Mouse (Mus musculus) olfactory bulb, adult 2 months (tissue): ENCODE measurements around the gene Adi1. TPM values are rescaled to one million over a fixed set of nuclear protein-coding genes. Genes with fewer than 3 reads are reported as not detected.

Source experiments
- H3K27ac ChIP-seq: fragments of 200-500 bp; 2 replicates; pipeline ENCODE4 v1.5.1; 2012; ENCODE audit warnings: low read depth, low read length; ENCODE audit not compliant: insufficient read depth
- H3K4me1 ChIP-seq: fragments of 200-500 bp; 2 replicates; pipeline ENCODE4 v1.6.1; 2012; ENCODE audit warnings: low read length; ENCODE audit not compliant: control insufficient read depth, insufficient read depth
- H3K4me3 ChIP-seq: fragments of 200-500 bp; 2 replicates; pipeline ENCODE4 v1.5.1; 2012; ENCODE audit warnings: mild to moderate bottlenecking, low read depth, low read length, moderate library complexity; ENCODE audit not compliant: insufficient read depth
- CTCF ChIP-seq: fragments of 200-500 bp; IDR thresholded peaks from 2 replicates; pipeline ENCODE4 v1.5.1; 2012; ENCODE audit warnings: low read depth, mild to moderate bottlenecking, low read length, moderate library complexity; ENCODE audit not compliant: insufficient read depth
- POLR2A ChIP-seq: fragments of 200-500 bp; IDR thresholded peaks from 2 replicates; pipeline ENCODE4 v1.6.1; 2012; ENCODE audit warnings: mild to moderate bottlenecking, low read depth, low read length, moderate library complexity; ENCODE audit not compliant: insufficient read depth
- WGBS: fragments of 180-500 bp; shearing (Covaris S2); methylation state at CpG from one replicate; pipeline ENCODE4 v1.1.7; 2018; 5-methylcytosine and 5-hydroxymethylcytosine counted together
- polyA plus RNA-seq: library from polyadenylated mRNA; stranded (reverse); fragments of >200 nt; gene quantifications from 2 replicates; pipeline ENCODE4 v1.2.4, GENCODE M21; 2012; ENCODE audit warnings: low replicate concordance; ENCODE audit not compliant: missing spikeins, insufficient read depth, insufficient read length

The Adi1 gene
- polyA plus RNA-seq, 1 experiment, result not detected

DNA sequence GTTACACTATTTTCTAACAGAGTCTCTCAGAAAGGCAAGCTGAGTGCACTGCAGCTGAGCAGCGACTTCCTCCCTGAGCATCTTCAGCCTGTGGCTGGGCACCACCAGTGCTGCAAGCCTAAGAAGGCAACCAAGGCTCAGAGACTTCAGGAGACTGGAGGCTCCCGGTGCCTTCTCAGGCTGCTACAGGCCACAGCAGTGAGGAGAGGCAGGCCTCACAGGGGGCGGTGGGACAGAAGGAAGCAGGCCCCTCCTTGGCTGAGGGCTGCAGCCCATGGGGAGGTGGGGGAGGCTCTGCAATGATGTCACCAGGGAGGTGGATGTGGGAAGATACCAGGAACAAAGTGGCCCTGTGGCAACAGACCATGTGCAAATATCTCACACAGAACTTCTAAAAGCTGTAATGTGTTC, 25.1 kb downstream of the Adi1 start:
- WGBS, result 19% methylated on average over 3 of the region's 3 CpGs
- peaks cover 33% of the 10 kb centered on the region for H3K4me1 ChIP-seq
- H3K27ac ChIP-seq, result peak overlapping the region; percentile 10
- no peak overlapping the region for H3K4me3 ChIP-seq
- TF ChIP-seq POLR2A (no peak), CTCF (no peak)

DNA sequence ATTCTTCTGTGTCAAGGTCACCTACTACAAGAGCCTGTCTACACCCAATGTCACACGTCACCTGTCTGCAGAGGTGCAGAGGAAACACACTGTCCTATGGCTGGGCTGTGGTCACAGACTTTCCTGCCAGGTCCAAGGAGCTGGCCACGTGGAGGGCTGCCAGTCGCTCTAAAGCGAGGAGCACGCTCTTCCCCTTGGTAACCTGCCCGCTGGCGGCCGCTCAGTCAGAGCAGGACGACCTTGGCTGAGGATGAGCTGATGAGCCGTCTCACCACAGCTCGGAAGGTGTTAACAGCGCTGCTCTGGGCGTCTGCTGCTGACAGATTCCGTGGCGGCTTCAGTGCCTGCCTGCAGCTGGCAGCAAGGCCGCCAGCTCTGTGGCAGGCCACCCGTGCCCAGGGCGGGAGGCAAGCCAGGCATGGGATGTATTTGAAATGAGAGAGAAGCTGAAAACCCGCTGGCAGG, 25.6 kb downstream of the Adi1 start:
- no peak overlapping the region for H3K4me3 ChIP-seq
- H3K4me1 ChIP-seq, result peaks cover 36% of the 10 kb centered on the region
- no peak for TF ChIP-seq CTCF
- TF ChIP-seq POLR2A, result no peak
- peak overlapping the region; percentile 10 for H3K27ac ChIP-seq
- WGBS, result 39% methylated on average over 19 of the region's 19 CpGs

DNA sequence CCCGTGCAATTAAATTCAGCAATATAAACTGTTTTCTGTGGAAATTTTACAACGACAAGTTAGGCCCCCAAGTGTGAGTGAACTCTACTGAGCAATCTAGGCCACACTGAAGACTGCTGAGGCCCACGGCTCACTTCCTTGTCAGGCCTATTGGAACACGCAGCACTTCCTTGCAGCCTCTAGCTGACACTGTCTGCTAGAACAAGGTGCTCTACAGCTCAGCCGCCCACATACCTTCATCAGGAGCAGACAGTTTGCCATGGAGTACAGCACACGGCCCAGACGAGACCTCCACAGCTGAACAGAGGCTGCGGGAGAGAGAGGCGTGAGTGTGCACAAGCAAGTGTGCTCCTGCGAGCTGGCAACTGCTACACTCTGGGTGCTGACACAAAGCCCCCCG, 26.3 kb downstream of the Adi1 start:
- H3K4me3 ChIP-seq, result no peak overlapping the region
- peak overlapping the region; percentile 10 for H3K27ac ChIP-seq
- TF ChIP-seq POLR2A (no peak), CTCF (no peak)
- peaks cover 36% of the 10 kb centered on the region for H3K4me1 ChIP-seq
- WGBS, result 44% methylated on average over 11 of the region's 11 CpGs

DNA sequence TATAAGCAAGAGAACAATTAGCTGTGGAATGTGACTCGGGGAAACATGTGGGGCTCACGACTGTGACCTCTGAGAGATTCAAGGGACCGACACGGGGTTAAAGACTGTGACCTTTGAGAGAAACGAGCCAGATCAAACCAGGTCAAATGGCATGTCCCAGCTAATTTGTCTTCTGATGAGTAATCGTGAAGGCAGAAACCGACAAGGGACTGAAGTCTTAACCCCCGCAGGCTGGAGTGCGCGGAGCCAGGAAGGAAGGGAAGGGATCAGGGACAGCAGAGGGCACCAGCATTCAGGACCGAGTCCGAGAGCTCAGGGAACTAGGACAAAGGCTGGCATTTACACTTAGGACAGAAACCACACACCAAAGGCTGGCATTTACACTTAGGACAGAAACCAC, 29.4 kb downstream of the Adi1 start:
- no peak overlapping the region for H3K4me3 ChIP-seq
- 28% methylated on average over 12 of the region's 12 CpGs for WGBS
- TF ChIP-seq POLR2A (no peak), CTCF (no peak)
- peaks cover 44% of the 10 kb centered on the region for H3K4me1 ChIP-seq
- H3K27ac ChIP-seq, result peak overlapping the region; percentile 76

DNA sequence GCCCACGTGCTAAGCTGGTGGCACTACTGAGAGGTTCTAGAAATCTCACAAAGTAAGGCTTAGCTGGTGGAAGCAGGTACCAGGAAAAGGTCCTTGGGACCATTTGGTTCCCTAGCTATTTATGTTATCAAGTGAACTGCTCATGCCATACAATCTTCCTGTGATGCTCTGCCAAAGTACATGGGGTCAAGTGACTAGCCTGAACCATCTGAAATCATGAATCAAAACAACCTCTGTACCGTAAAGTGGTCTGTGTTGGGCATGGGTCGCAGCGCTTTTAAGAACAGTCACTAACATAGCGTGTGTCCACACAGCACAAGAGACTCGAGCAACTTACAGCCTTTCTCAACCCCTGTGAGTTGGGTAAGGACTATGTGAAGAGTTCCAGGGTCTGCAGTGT, 30.2 kb downstream of the Adi1 start:
- 90% methylated on average over 6 of the region's 6 CpGs for WGBS
- Histone ChIP-seq H3K4me1 (peaks cover 47% of the 10 kb centered on the region), H3K4me3 (no peak overlapping the region), H3K27ac (no peak overlapping the region)
- no peak for TF ChIP-seq CTCF
- no peak for TF ChIP-seq POLR2A

DNA sequence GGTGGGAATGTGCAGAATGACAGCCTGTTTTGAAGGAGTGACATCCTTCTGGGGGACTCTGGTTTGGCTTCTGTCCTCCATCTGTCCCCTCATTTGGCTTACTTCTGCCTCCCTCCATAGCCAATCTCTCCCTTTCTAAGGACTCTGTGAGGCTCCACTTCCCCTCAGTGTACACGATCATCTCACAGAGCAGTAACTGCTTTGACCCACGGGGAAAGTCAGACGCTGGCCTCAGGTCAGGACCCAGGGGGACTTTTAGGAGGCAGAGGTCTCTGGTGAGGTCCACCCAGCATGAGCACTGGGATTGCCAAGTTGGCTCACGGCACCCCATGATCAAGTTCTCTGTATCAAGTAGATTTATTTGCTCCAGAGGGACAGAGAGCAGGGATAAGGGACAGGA, 33.1 kb downstream of the Adi1 start:
- Histone ChIP-seq H3K4me3 (no peak overlapping the region), H3K4me1 (peaks cover 41% of the 10 kb centered on the region), H3K27ac (no peak overlapping the region)
- TF ChIP-seq CTCF (no peak), POLR2A (no peak)
- WGBS, result 89% methylated on average over 4 of the region's 4 CpGs

DNA sequence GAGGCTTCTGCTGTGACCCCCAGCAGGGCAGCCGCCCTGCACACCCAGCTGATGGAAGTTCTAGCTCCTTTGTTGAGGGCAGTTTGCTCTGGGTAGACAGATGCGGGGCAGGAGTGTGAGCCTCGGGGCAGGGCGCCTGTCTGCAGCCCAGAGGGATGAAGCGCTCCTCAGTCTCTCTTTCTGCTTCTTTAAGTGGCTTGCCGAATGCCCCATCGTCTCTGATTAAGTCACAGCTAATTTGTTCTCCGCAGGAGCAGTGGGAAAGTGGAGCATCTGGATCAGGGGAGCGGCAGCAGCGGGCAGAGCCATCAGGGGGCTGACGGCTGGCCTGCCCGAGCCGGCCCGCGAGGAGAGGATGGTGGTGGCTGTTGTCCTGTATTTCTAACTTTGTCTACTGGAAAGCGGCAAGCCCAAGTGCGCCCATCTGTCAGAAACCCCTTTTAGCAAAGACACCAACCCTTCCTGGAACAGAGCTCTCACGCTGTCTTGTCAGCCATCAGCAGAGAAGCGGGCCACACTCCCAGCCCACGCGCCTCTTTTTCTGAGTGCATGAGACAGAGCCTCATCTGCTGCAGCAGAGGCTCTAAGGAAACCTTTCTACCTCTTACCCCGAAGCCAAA, 35.6 kb downstream of the Adi1 start:
- peaks cover 26% of the 10 kb centered on the region for H3K4me1 ChIP-seq
- no peak overlapping the region for H3K4me3 ChIP-seq
- H3K27ac ChIP-seq, result peak overlapping the region; percentile 87
- TF ChIP-seq POLR2A (no peak), CTCF (no peak)
- WGBS, result 45% methylated on average over 22 of the region's 22 CpGs

DNA sequence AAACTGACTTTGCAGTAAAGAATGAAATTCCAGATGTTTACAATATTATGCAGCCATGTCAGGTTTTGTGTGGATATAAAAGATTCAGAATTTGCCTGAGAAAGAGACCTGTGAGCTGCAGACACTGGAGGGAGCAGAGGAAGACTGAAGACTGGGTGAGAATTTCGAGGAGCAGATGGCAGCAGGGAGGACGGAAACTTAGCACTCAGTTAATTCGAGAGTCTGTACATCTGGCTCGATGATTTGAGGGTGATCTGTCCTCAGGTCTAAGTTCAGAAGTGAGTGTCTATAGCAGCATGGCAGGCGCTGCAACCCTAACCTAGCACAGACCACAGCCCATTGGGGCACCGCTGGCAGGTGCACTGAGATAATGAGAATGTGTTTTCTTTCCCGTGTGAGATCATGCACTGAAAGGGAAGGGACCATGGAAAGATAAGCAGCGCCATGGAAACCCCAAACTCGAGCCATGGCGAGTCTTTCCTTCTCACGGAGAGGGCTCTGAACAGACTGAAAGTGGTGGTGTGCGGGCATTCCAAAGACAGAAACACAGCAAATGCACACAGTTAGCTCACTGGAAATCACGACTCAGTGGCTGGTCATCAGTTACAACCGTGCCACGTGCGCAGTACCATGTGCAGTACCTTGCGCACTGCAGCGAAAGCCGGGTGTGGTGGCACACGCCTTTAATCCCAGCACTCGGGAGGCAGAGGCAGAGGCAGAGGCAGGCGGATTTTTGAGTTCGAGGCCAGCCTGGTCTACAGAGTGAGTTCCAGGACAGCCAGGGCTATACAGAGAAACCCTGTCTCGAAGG, 40.0 kb downstream of the Adi1 start:
- Histone ChIP-seq H3K27ac (no peak overlapping the region), H3K4me1 (peaks cover 12% of the 10 kb centered on the region), H3K4me3 (no peak overlapping the region)
- 81% methylated on average over 24 of the region's 24 CpGs for WGBS
- TF ChIP-seq POLR2A (no peak), CTCF (no peak)

DNA sequence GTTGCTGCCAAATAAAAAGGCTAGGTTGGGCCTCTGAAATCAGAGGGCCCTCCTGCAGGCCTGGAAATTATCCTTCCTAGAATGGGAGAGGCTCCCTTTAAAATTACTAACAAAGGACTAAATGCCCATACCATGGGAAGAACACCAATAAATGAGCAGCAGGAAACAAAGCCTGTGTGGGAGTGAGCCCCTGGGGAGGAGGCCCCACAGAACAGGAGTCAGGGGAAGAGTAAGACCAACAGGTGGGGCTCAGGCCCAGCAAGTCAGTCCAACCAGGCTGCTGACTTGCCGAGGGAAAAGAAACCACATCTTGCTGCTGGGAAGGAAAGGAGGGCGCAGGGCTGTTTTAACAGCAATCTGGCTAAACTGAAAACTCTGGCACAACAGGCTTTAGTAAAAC, 42.0 kb downstream of the Adi1 start:
- Histone ChIP-seq H3K27ac (no peak overlapping the region), H3K4me3 (no peak overlapping the region), H3K4me1 (no peaks in the 10 kb centered on the region)
- no peak for TF ChIP-seq POLR2A
- WGBS, result 69% methylated on average over 2 of the region's 2 CpGs

DNA sequence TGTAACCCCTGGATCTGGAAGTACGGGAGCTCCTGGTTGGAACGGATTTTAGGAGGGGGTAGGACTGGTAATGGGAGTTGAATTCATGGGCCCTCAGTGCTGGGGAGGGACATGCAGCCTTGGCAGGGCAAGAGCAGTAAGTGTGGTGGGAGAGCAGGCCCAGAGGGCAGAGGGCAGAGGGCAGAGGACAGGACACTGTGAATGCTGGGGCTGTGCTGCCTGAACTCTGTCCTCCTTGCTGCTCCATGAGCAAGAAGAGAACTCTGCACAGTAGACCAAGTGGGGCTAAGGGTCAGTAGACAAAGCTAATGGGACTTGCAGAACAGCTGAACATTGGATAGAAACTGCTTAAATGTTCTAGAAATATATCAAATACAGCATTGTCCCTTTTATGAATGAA, 43.1 kb downstream of the Adi1 start:
- Histone ChIP-seq H3K4me3 (no peak overlapping the region), H3K4me1 (no peaks in the 10 kb centered on the region), H3K27ac (no peak overlapping the region)
- no peak for TF ChIP-seq CTCF
- TF ChIP-seq POLR2A, result no peak
- WGBS, result 100% methylated on average over 2 of the region's 2 CpGs
